Mouse (Mus musculus): ENCODE results near the gene Gm8332. TPM values are rescaled to one million over a fixed set of nuclear protein-coding genes. Genes with fewer than 3 reads are reported as not detected.
"Not testable (repeated sequence)": the region's sequence is repeated elsewhere in the genome, so short reads cannot be mapped to it uniquely, and the experiment has no call there.

Gene Gm8332
- polyA plus RNA-seq, 1 experiment from 2014 or later, result not detected

DNA sequence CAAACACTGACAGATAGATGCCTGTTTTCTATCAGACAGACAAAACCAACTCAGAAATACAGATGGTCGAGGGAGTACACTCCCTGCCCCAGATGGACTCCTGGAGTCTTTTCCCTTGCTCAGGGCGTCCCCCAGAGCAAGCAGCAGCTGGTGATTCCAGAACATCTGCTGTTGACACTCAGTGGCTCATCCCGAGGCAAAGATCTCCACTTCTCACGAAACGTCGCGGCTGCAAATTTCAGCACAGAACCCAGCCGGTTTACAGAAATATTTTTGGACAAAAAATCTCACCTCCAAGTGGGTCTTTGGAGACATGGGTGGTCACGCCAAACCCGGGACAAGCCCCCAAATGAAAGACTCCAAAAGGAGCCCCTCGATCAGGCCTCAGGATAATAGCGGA lies 35.3 kb downstream of the Gm8332 start:
- Histone ChIP-seq H3K9me3 (ENCODE audit: low read length) (no peaks in the 10 kb centered on the region), H3K27ac (ENCODE audit: low read length) (no peak overlapping the region), H3K36me3 (ENCODE audit: insufficient read depth, low read length) (no peaks in the 10 kb centered on the region), H3K4me2 (replicated peaks; ENCODE audit: low read depth, low read length) (no peak overlapping the region), H3K27me3 (ENCODE audit: insufficient read depth, low read length) (no peaks in the 10 kb centered on the region), H3K9ac (replicated peaks; ENCODE audit: low read length) (no peak overlapping the region), H3K4me3 (ENCODE audit: low read length) (no peak overlapping the region), H3K4me1 (ENCODE audit: insufficient read depth, low read length) (no peaks in the 10 kb centered on the region)
- no peak for ATAC-seq (ENCODE audit: low FRiP score, low TSS enrichment)
- 89% methylated on average over 12 of the region's 12 CpGs for WGBS

DNA sequence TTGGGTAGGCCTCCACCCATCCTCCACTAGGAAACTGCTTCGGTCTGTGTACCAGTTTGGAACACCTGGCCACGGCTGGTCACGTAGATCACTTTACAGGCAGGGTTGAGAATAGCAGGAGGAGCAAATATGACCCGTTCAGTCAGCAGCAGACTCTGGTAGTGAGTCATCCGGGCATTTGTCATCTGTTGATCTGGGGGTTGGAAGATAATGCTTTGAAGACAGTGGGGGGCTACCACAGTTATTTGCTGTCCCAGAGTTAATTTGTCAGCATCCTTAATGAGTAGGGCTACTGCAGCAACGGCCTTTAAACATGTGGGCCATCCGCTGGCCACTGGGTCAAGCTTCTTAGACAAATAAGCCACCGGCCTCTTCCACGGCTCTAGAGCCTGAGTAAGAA lies 38.4 kb downstream of the Gm8332 start:
- not testable (repeated sequence) for ATAC-seq (ENCODE audit: low FRiP score, low TSS enrichment); H3K27ac ChIP-seq (ENCODE audit: low read length); H3K36me3 ChIP-seq (ENCODE audit: insufficient read depth, low read length); H3K4me1 ChIP-seq (ENCODE audit: insufficient read depth, low read length); H3K9me3 ChIP-seq (ENCODE audit: low read length); H3K27me3 ChIP-seq (ENCODE audit: insufficient read depth, low read length); H3K9ac ChIP-seq (replicated peaks; ENCODE audit: low read length); H3K4me3 ChIP-seq (ENCODE audit: low read length); H3K4me2 ChIP-seq (replicated peaks; ENCODE audit: low read depth, low read length)
- 64% methylated on average over 9 of the region's 9 CpGs for WGBS

DNA sequence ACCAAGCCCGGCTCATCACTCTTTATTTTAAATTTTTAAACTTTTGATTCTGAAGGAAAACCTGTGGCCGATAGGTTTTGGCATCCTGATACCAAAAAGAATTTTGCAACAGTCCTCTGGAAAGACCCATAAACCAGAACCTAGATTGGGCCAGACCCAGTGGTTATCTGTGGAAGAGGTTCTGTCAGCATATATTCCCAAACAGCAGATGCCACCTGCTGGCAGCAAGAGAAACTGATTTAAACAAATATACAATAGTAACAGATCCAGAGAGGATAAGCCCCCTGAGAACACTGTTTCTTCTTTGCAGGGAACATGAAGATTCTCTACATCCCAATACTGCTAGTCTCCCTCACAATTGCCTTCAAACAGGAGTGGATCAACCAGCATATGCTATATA lies 47.0 kb downstream of the Gm8332 start:
- WGBS, result 88% methylated on average over 2 of the region's 2 CpGs
- H3K4me3 ChIP-seq (ENCODE audit: low read length), result no peak overlapping the region
- no peak overlapping the region for H3K27ac ChIP-seq (ENCODE audit: low read length)
- H3K4me1 ChIP-seq (ENCODE audit: insufficient read depth, low read length), result no peaks in the 10 kb centered on the region
- H3K4me2 ChIP-seq (replicated peaks; ENCODE audit: low read depth, low read length), result no peak overlapping the region
- H3K27me3 ChIP-seq (ENCODE audit: insufficient read depth, low read length), result no peaks in the 10 kb centered on the region
- ATAC-seq (ENCODE audit: low FRiP score, low TSS enrichment), result no peak
- H3K9ac ChIP-seq (replicated peaks; ENCODE audit: low read length), result no peak overlapping the region
- no peaks in the 10 kb centered on the region for H3K36me3 ChIP-seq (ENCODE audit: insufficient read depth, low read length)
- no peaks in the 10 kb centered on the region for H3K9me3 ChIP-seq (ENCODE audit: low read length)

Other genes with a start within 250 kb of the Gm8332 start
- not detected in 2 replicates for gene Gm2075, start 238.3 kb downstream of the Gm8332 start, polyA plus RNA-seq (2015; fragmentation: Nextera tagmentation; extraction: Ambion mirVana)
- not detected in 2 replicates for gene Gm6803, start 231.3 kb downstream of the Gm8332 start, polyA plus RNA-seq (2015; fragmentation: Nextera tagmentation; extraction: Ambion mirVana)
- gene Gm2056, start 223.1 kb downstream of the Gm8332 start, polyA plus RNA-seq (2015; fragmentation: Nextera tagmentation; extraction: Ambion mirVana), result not detected in 2 replicates
- not detected in 2 replicates for gene Gm16368, start 166.4 kb downstream of the Gm8332 start, polyA plus RNA-seq (2015; fragmentation: Nextera tagmentation; extraction: Ambion mirVana)
- gene Gm10436, start 68.0 kb downstream of the Gm8332 start, polyA plus RNA-seq (2015; fragmentation: Nextera tagmentation; extraction: Ambion mirVana), result 0.14 TPM in 1 of 2 replicates, not detected in the other
- 0.24 TPM in 2 replicates for gene Gm5662, start 24.4 kb upstream of the Gm8332 start, polyA plus RNA-seq (2015; fragmentation: Nextera tagmentation; extraction: Ambion mirVana)
- not detected in 2 replicates for gene Gm5039, start 73.9 kb upstream of the Gm8332 start, polyA plus RNA-seq (2015; fragmentation: Nextera tagmentation; extraction: Ambion mirVana)
- gene Adck1, start 110.5 kb upstream of the Gm8332 start, polyA plus RNA-seq (2015; fragmentation: Nextera tagmentation; extraction: Ambion mirVana), result 25.1 and 29.8 TPM in 2 replicates